Mouse (Mus musculus) kidney, postnatal 25 days (tissue): ENCODE data around the gene Kctd2.
"Not testable (repeated sequence)": the region's sequence is repeated elsewhere in the genome, so short reads cannot be mapped to it uniquely, and the experiment has no call there.

Experiments used
- DNase-seq, 2 experiments: peaks; one replicate each; pipeline ENCODE4 v3.0.0; 2021; ENCODE audit warnings: mixed read lengths in 2 of 2

The Kctd2 gene

DNA sequence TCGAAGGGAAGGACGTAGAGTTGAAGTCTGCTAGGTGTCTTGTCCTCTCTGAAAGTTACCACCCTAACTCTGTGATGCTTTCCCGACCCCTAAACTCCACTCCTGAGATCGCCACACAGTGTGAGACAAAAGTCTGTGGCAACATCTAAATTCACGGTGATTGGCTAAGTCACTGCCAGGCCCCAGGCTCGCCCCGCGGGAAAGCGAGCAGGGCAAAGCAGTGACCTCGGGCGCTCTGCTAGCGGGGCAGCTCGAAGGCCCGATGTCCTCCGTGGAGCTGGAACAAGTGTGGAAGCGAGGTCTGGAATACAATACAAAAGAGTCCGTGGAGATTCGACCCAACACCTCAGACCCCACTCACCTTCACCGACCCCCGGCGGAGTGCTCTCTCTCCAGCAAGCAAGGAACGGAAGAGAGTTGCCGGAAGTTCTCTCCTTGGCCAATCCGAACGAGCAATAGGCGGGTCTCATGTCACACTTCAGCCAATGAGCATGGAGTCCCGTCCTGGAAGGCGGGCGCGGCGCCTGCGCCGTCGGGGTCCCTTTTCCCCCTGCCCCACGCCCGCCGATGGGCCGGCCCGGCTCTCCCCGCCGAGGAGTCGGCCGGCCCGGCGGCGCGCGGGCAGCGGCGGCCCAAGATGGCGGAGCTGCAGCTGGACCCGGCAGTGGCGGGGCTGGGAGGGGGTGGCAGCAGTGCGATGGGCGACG lies at the start of gene Kctd2, which contains the start of gene Atp5h:
TSS of gene Kctd2 (plus strand) at position 598 of the 707 bp plus-strand sequence.
TSS of gene Atp5h (minus strand) at position 432 of the 707 bp plus-strand sequence.
- DNase-seq: peak; percentile 94 to 98

GRCm38 (mm10) chr11:115370368-115370767 lies 49.6 kb upstream of the Kctd2 start:
- DNase-seq: no peak

DNA sequence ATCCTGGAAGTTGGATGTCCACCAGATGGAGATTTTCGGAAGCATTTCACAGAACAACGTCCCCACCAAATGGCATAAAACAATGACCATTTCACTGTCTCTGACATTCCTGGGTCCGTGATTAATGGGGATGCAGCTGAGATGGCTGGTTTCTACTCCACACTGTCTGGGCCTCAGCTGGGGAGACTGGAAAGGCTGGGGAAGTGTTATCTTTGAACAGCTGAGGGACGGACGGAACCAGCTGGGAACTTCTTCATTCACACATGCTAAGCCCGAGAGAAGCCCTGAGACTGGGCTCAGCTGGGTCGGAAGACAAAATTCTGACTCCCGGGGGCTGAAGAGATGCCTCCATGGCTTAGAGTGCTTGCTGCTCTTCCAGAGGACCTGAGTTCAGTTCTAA lies 48.6 kb upstream of the Kctd2 start:
- DNase-seq: no peak

DNA sequence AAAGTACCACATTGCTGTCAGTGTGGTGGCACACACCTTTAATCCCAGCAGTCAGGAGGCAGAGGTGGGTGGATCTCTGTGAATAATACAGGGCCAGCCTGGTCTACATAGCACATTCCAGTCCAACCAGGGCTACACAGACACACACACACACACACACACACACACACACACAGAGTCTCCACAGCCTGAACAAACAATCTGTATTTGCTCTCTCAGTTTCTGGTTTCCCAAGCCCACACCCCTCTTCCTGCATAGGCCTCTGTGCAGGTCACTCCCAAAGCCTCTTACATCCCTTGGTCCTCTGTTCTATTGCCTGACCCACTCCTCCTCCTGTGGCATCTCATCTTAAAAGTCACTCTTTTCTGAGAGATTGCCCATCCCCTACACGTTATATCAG lies 47.9 kb upstream of the Kctd2 start:
- DNase-seq: no peak

GRCm38 (mm10) chr11:115372737-115373136 lies 47.2 kb upstream of the Kctd2 start:
- no peak for DNase-seq

DNA sequence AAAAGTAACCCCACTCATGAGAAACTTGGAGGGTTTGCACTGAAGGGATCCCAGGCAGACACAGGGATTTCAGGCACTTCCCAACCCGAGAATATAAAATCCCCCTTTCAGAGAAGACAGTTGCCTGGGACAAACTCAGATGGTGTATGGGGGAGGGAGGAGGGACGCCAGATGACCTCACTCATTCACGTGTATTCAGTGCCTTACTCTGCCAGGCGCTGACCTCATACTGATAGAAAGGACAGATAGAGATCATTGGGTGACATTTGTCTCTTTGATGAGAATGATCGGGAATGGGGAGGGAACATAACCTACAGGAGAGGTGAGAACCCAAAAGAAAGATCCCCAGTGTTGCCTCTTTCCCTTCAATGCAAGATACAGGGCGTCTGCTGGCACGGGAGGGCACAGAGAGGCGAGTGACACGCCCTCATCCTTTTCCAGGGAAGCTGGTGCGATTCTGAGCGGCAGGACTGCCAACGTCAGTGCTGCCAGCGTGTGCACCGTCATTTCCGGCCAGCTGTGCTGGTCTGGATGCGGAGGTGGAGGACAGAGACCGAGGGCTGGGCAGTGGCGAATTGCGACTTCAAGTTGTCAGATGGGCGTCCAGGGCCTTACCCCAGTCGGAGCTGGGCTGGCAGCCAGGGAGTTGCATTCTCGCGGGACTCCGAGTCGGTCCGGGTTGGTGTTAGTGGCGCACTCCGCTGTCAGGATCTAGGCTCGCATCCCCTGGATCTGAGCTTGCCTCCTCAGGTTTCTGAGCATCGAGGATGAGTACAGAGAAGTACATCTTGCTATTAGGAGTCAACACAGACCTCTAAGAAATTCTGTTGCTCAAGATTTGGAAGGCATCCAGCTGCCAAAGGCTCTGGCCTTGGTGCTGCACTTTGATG lies 45.9 kb upstream of the Kctd2 start:
- DNase-seq: peak; percentile 70 to 82

- no peak for DNase-seq
Observed at GRCm38 (mm10) chr11:115374695-115375425, 45.1 kb upstream of the Kctd2 start.

GRCm38 (mm10) chr11:115376722-115377121 lies 43.2 kb upstream of the Kctd2 start:
- no peak for DNase-seq

- DNase-seq: no peak
Observed at GRCm38 (mm10) chr11:115377254-115377653, 42.7 kb upstream of the Kctd2 start.

- DNase-seq: no peak
Observed at GRCm38 (mm10) chr11:115377854-115378253, 42.1 kb upstream of the Kctd2 start.

GRCm38 (mm10) chr11:115381276-115381675 lies 38.7 kb upstream of the Kctd2 start:
- DNase-seq: no peak

- DNase-seq: peak; percentile 95 to 96
Observed at GRCm38 (mm10) chr11:115381743-115382539, 38.0 kb upstream of the Kctd2 start, which contains the start of gene Cdr2l. TSS of gene Cdr2l (plus strand) at chr11:115381916.

DNA sequence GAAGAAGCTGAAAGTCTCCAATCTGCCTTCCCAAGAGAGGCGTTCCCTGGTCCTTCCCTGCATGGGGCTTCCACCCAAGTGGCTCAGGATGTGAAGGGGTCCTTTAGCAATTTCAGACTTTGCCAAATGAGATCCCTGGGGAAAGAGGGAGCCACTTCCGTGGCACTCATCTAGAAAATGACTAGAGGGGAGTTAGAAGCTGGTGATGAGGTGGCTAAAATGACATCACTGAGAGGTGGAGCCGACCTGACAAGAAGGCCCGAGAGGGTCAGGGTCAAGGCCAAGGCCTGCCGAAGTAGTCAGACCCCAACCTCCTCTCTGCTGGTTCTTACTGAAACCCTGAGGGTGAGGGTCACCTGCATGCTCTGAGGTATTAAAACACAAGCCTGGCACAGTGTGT lies 37.0 kb upstream of the Kctd2 start:
- no peak for DNase-seq

- peak in 1 of 2 experiments; percentile 25 for DNase-seq
Observed at GRCm38 (mm10) chr11:115383701-115384474, 36.0 kb upstream of the Kctd2 start.

GRCm38 (mm10) chr11:115384587-115384986 lies 35.3 kb upstream of the Kctd2 start:
- peak; percentile 27 to 53 for DNase-seq

DNA sequence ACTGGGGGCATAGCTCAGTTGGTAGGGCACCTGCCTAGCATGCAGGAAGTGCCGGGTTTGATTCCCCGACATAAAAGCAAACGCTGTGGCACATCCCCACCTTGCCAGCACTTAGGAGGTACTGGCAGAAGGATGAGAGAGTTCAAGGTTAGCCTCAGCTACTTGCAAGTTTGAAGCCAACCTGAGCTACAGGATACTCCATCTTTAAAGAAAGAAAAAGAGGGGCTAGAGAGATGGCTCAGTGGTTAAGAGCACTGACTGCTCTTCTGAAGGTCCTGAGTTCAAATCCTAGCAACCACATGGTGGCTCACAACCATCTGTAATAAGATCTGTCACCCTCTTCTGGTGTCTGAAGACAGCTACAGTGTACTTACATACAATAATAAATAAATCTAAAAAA lies 33.1 kb upstream of the Kctd2 start:
- not testable (repeated sequence) for DNase-seq

GRCm38 (mm10) chr11:115391358-115391757 lies 28.6 kb upstream of the Kctd2 start:
- no peak for DNase-seq

GRCm38 (mm10) chr11:115393721-115394325 lies 26.1 kb upstream of the Kctd2 start:
- DNase-seq: no peak

DNA sequence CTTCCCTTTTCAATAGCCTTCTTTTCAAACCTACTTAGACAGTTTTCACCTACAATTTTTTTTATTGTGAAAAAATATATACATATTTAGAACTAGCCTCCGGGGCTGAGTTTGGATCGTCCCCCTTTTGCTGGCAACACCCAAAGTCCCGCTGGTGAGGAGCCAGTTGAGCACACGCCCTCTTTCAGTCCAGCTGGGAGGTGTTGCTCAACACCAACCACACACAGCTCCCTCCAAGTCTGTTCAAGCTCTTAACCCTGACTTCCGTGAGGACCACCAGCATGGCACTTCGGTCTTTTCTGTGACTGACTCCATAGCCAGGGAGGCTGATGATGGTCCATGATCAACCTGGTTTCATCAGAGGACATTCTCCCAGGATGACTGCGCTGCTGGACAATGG lies 21.8 kb upstream of the Kctd2 start:
- DNase-seq: no peak

DNA sequence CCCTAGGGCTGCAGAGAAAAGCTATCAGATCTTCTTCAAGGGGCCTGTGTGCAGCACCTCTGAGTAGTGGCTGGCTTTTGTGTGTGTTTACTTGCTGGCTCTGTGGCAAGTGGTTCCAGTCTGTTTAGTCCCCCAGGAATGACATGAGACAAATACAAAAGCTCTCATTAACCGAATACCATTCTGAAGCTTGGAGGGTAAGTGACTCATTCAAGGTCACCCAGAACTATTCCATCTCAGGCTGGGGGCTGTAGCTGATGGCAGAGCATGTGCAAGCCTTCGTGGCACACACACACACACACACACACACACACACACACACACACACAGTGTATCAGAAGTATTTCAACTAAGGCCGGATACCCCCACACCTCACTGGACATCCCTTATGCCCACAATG lies 19.8 kb upstream of the Kctd2 start:
- DNase-seq: no peak
